Mouse (Mus musculus): ENCODE results near the gene Klk1b16. TPM values are rescaled to one million over a fixed set of nuclear protein-coding genes. Genes with fewer than 3 reads are reported as not detected.
"Not testable (repeated sequence)": the region's sequence is repeated elsewhere in the genome, so short reads cannot be mapped to it uniquely, and the experiment has no call there.

Gene Klk1b16
- not detected in 2 replicates for polyA plus RNA-seq (2011; ENCODE audit: insufficient read length, low read depth, missing spikeins)

GRCm38 (mm10) chr7:44136467-44136866 is at the start of gene Klk1b16:
Gene Klk1b16, plus strand, starts transcription at chr7:44136767.
- TF ChIP-seq POLR2A (IDR thresholded peaks at IDR 0.05; ENCODE audit: low read depth, low read length) (no peak), CTCF (IDR thresholded peaks at IDR 0.05; ENCODE audit: borderline replicate concordance, insufficient read depth, low read length) (no peak)

DNA sequence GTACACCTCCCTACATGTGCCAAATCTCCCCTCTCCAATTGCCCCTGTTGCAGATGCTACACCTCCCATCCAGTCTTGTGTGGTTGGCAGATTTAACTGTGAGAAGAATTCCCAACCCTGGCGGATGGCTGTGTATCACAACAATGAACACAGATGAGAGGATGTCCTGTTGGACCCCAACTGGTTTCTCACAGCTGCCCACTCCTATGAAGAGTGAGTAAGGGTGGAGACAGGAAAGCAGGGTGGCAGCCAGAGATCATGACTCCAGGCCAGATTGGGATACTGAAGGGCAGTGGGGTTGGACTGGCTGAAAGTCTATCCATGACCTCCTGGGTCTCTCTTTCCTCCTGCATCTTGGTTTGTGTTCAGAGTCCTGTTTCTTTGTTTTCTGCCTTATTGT is 40.5 kb upstream of the Klk1b16 start:
- Histone ChIP-seq H3K27ac (ENCODE audit: insufficient read depth, low read length) (no peak overlapping the region), H3K4me3 (ENCODE audit: insufficient read depth, low read length) (no peak overlapping the region), H3K4me1 (ENCODE audit: control insufficient read depth, insufficient read depth, low read length) (no peaks in the 10 kb centered on the region)
- TF ChIP-seq POLR2A (IDR thresholded peaks at IDR 0.05; ENCODE audit: low read depth, low read length) = no peak
- TF ChIP-seq CTCF (IDR thresholded peaks at IDR 0.05; ENCODE audit: borderline replicate concordance, insufficient read depth, low read length) = no peak

More at GRCm38 (mm10) chr7:44136467-44136866, at the start of gene Klk1b16:
- no peak within 1 kb of the TSS for H3K4me3 ChIP-seq (ENCODE audit: insufficient read depth, low read length)
- H3K27ac ChIP-seq (ENCODE audit: insufficient read depth, low read length) = no peak within 1 kb of the TSS
- H3K4me1 ChIP-seq (ENCODE audit: control insufficient read depth, insufficient read depth, low read length) = no peaks in the 10 kb centered on the region

GRCm38 (mm10) chr7:44102028-44102427 is 34.5 kb upstream of the Klk1b16 start, which contains the start of gene Klk1b21:
Gene Klk1b21, plus strand, starts transcription at chr7:44102328.
- H3K4me1 ChIP-seq (ENCODE audit: control insufficient read depth, insufficient read depth, low read length); H3K27ac ChIP-seq (ENCODE audit: insufficient read depth, low read length); H3K4me3 ChIP-seq (ENCODE audit: insufficient read depth, low read length): not testable (repeated sequence)

GRCm38 (mm10) chr7:44112373-44112772 is 24.2 kb upstream of the Klk1b16 start, which contains the start of gene Klk1b22:
Gene Klk1b22, plus strand, starts transcription at chr7:44112673.
- Histone ChIP-seq H3K27ac (ENCODE audit: insufficient read depth, low read length) (no peak within 1 kb of the TSS), H3K4me1 (ENCODE audit: control insufficient read depth, insufficient read depth, low read length) (no peaks in the 10 kb centered on the region), H3K4me3 (ENCODE audit: insufficient read depth, low read length) (no peak within 1 kb of the TSS)
- no peak for TF ChIP-seq CTCF (IDR thresholded peaks at IDR 0.05; ENCODE audit: borderline replicate concordance, insufficient read depth, low read length)
- TF ChIP-seq POLR2A (IDR thresholded peaks at IDR 0.05; ENCODE audit: low read depth, low read length) = no peak

GRCm38 (mm10) chr7:44123445-44123844 is 13.1 kb upstream of the Klk1b16 start:
- Histone ChIP-seq H3K4me3 (ENCODE audit: insufficient read depth, low read length) (no peak overlapping the region), H3K4me1 (ENCODE audit: control insufficient read depth, insufficient read depth, low read length) (no peaks in the 10 kb centered on the region), H3K27ac (ENCODE audit: insufficient read depth, low read length) (no peak overlapping the region)
- TF ChIP-seq CTCF (IDR thresholded peaks at IDR 0.05; ENCODE audit: borderline replicate concordance, insufficient read depth, low read length) (no peak), POLR2A (IDR thresholded peaks at IDR 0.05; ENCODE audit: low read depth, low read length) (no peak)

DNA sequence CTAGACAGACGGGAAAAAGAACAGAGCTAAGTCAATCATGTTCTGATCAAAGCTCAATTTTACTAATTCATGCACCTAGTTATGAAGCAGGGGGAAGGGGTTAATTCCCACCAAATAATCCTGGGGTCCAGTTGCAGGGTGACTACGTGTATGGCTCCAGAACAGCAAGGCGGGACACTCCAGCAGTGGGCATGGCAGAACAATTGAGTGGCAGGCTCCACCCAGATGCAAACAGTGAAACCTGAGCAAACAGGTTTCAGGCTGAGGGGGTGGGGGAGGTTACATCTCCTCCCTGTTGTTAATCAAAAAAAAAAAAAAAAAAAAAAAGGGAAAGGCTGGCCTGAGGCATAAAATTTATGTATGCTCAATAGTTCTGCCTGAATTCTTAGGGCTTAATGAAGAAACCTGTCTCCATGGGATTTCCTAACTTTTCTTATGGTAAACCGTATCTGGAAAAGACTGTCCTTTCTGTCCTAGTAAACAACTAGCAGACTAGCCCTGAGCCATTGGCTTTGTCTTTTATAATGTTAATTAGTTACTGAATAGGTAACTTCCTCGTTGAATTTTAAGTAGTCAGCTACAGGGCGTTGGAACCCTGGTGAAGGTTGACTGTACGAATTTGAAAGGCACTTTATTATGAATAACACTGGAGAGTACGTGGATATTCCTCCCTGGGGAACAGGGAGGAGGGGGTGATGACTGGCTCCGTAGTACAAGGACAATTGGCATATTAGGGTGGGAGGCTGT is 42.9 kb downstream of the Klk1b16 start:
- Histone ChIP-seq H3K4me3 (ENCODE audit: insufficient read depth, low read length) (no peak overlapping the region), H3K27ac (ENCODE audit: insufficient read depth, low read length) (no peak overlapping the region), H3K4me1 (ENCODE audit: control insufficient read depth, insufficient read depth, low read length) (no peaks in the 10 kb centered on the region)
- TF ChIP-seq POLR2A (IDR thresholded peaks at IDR 0.05; ENCODE audit: low read depth, low read length) = no peak
- TF ChIP-seq CTCF (IDR thresholded peaks at IDR 0.05; ENCODE audit: borderline replicate concordance, insufficient read depth, low read length) = no peak

GRCm38 (mm10) chr7:44186516-44186915 is 49.9 kb downstream of the Klk1b16 start:
- H3K4me3 ChIP-seq (ENCODE audit: insufficient read depth, low read length); H3K4me1 ChIP-seq (ENCODE audit: control insufficient read depth, insufficient read depth, low read length); H3K27ac ChIP-seq (ENCODE audit: insufficient read depth, low read length): not testable (repeated sequence)

- H3K27ac ChIP-seq (ENCODE audit: insufficient read depth, low read length); H3K4me3 ChIP-seq (ENCODE audit: insufficient read depth, low read length); H3K4me1 ChIP-seq (ENCODE audit: control insufficient read depth, insufficient read depth, low read length): not testable (repeated sequence)
These were observed 51.4 kb downstream of the Klk1b16 start, which contains the start of gene Klk1b24 for GRCm38 (mm10) chr7:44187936-44188335. Gene Klk1b24, plus strand, starts transcription at chr7:44188236.

Other genes starting within 250 kb of the Klk1b16 start
- gene Klk15, start 203.0 kb upstream of the Klk1b16 start, polyA plus RNA-seq (2011; ENCODE audit: insufficient read length, low read depth, missing spikeins) = not detected in 2 replicates
- not detected in 2 replicates for gene Klk1b8, start 186.1 kb upstream of the Klk1b16 start, polyA plus RNA-seq (2011; ENCODE audit: insufficient read length, low read depth, missing spikeins)
- not detected in 2 replicates for gene Klk1b1, start 170.0 kb upstream of the Klk1b16 start, polyA plus RNA-seq (2011; ENCODE audit: insufficient read length, low read depth, missing spikeins)
- gene Klk1b9, start 160.7 kb upstream of the Klk1b16 start, polyA plus RNA-seq (2011; ENCODE audit: insufficient read length, low read depth, missing spikeins) = not detected in 2 replicates
- gene Klk1b11, start 140.9 kb upstream of the Klk1b16 start, polyA plus RNA-seq (2011; ENCODE audit: insufficient read length, low read depth, missing spikeins) = not detected in 2 replicates
- gene Klk1b26, start 124.6 kb upstream of the Klk1b16 start, polyA plus RNA-seq (2011; ENCODE audit: insufficient read length, low read depth, missing spikeins) = not detected in 2 replicates
- not detected in 2 replicates for gene Klk1b27, start 84.5 kb upstream of the Klk1b16 start, polyA plus RNA-seq (2011; ENCODE audit: insufficient read length, low read depth, missing spikeins)
- not detected in 2 replicates for gene Klk1b21, start 34.4 kb upstream of the Klk1b16 start, polyA plus RNA-seq (2011; ENCODE audit: insufficient read length, low read depth, missing spikeins)
- not detected in 2 replicates for gene Klk1b22, start 24.1 kb upstream of the Klk1b16 start, polyA plus RNA-seq (2011; ENCODE audit: insufficient read length, low read depth, missing spikeins)
- not detected in 2 replicates for gene Klk1b24, start 51.5 kb downstream of the Klk1b16 start, polyA plus RNA-seq (2011; ENCODE audit: insufficient read length, low read depth, missing spikeins)
- not detected in 2 replicates for gene Klk1b3, start 61.4 kb downstream of the Klk1b16 start, polyA plus RNA-seq (2011; ENCODE audit: insufficient read length, low read depth, missing spikeins)
- gene Klk1b4, start 70.7 kb downstream of the Klk1b16 start, polyA plus RNA-seq (2011; ENCODE audit: insufficient read length, low read depth, missing spikeins) = not detected in 2 replicates
- not detected in 2 replicates for gene Klk1b5, start 79.2 kb downstream of the Klk1b16 start, polyA plus RNA-seq (2011; ENCODE audit: insufficient read length, low read depth, missing spikeins)
- not detected in 2 replicates for gene Klk1, start 88.6 kb downstream of the Klk1b16 start, polyA plus RNA-seq (2011; ENCODE audit: insufficient read length, low read depth, missing spikeins)
- gene Gm36864, start 99.4 kb downstream of the Klk1b16 start, polyA plus RNA-seq (2011; ENCODE audit: insufficient read length, low read depth, missing spikeins) = not detected in 2 replicates
- gene 1700028J19Rik, start 109.9 kb downstream of the Klk1b16 start, polyA plus RNA-seq (2011; ENCODE audit: insufficient read length, low read depth, missing spikeins) = 0.75 and 1.1 TPM in 2 replicates
- gene 2410002F23Rik, start 110.0 kb downstream of the Klk1b16 start, polyA plus RNA-seq (2011; ENCODE audit: insufficient read length, low read depth, missing spikeins) = 71.4 and 78.0 TPM in 2 replicates
- not detected in 2 replicates for gene Acp4, start 120.6 kb downstream of the Klk1b16 start, polyA plus RNA-seq (2011; ENCODE audit: insufficient read length, low read depth, missing spikeins)
- not detected in 2 replicates for gene Gm15517, start 124.7 kb downstream of the Klk1b16 start, polyA plus RNA-seq (2011; ENCODE audit: insufficient read length, low read depth, missing spikeins)
- 2.6 and 13.4 TPM in 2 replicates for gene Clec11a, start 170.1 kb downstream of the Klk1b16 start, polyA plus RNA-seq (2011; ENCODE audit: insufficient read length, low read depth, missing spikeins)
- 1.1 and 2.6 TPM in 2 replicates for gene Shank1, start 173.5 kb downstream of the Klk1b16 start, polyA plus RNA-seq (2011; ENCODE audit: insufficient read length, low read depth, missing spikeins)
- 0.18 and 0.25 TPM in 2 replicates for gene Syt3, start 247.3 kb downstream of the Klk1b16 start, polyA plus RNA-seq (2011; ENCODE audit: insufficient read length, low read depth, missing spikeins)
- not detected in 2 replicates for gene 1700008O03Rik, start 249.1 kb downstream of the Klk1b16 start, polyA plus RNA-seq (2011; ENCODE audit: insufficient read length, low read depth, missing spikeins)